Mouse (Mus musculus): ENCODE results near the gene Cma1. TPM values are rescaled to one million over a fixed set of nuclear protein-coding genes. Genes with fewer than 3 reads are reported as not detected.

Cma1 gene
- polyA plus RNA-seq, 1 experiment from 2014 or later: 5.8 TPM

DNA sequence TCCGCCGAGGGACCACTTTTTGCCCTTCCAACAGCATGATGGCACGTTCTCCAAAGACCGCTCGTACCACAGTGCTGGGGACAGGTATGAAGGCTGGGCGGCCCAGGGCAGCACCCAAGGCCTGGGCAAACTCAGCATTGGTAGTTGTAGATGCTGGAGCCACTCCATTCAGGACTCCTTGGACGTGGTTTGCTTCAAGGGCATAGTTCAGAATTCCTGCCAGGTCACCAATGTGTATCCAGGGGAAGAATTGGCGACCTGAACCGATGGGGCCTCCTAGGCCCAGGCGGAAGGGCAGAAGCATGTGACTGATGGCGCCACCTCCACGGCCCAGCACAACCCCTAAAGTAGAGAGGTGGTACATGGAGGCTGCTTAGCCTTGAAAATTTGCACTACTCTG, 46.8 kb downstream of the Cma1 start:
- DNase-seq (ENCODE audit: low spot score) (no peak), ATAC-seq (replicated peaks; ENCODE audit: low FRiP score, low read depth) (no peak)
- no peak overlapping the region for H3K4me2 ChIP-seq (ENCODE audit: low read length)
- no peak overlapping the region for H3K4me3 ChIP-seq (replicated peaks; ENCODE audit: low read depth, low read length)
- H3K9me3 ChIP-seq (replicated peaks; ENCODE audit: low read length): no peaks in the 10 kb centered on the region
- 0 out of 2 replicates have a peak, but pooled peaks cover 4% of the 10 kb centered on the region for H3K4me1 ChIP-seq (replicated peaks; ENCODE audit: insufficient read depth, low read length)
- H3K27me3 ChIP-seq (ENCODE audit: insufficient read depth, low read length): no peaks in the 10 kb centered on the region
- TF ChIP-seq CTCF (IDR thresholded peaks at IDR 0.05; ENCODE audit: low read depth): no peak
- H3K27ac ChIP-seq: no peak overlapping the region
- H3K9ac ChIP-seq (ENCODE audit: low read depth, low read length): no peak overlapping the region
- H3K36me3 ChIP-seq (ENCODE audit: insufficient read depth, low read length): peaks cover 36% of the 10 kb centered on the region
- WGBS: 93% methylated on average over 12 of the region's 12 CpGs

Other genes starting within 250 kb of the Cma1 start
- 5.9 and 7.6 TPM in 2 replicates for gene Tgm1, start 230.7 kb downstream of the Cma1 start, polyA plus RNA-seq (2015; fragmentation: Nextera tagmentation; extraction: Ambion mirVana)
- 39.9 and 43.2 TPM in 2 replicates for gene Rabggta, start 222.4 kb downstream of the Cma1 start, polyA plus RNA-seq (2015; fragmentation: Nextera tagmentation; extraction: Ambion mirVana)
- gene Dhrs1, start 199.0 kb downstream of the Cma1 start, polyA plus RNA-seq (2015; fragmentation: Nextera tagmentation; extraction: Ambion mirVana): 122 and 127 TPM in 2 replicates
- 26.2 and 26.5 TPM in 2 replicates for gene Nop9, start 199.0 kb downstream of the Cma1 start, polyA plus RNA-seq (2015; fragmentation: Nextera tagmentation; extraction: Ambion mirVana)
- 50.0 and 51.0 TPM in 2 replicates for gene Cideb, start 186.2 kb downstream of the Cma1 start, polyA plus RNA-seq (2015; fragmentation: Nextera tagmentation; extraction: Ambion mirVana)
- 0.68 and 0.75 TPM in 2 replicates for gene Ltb4r2, start 183.2 kb downstream of the Cma1 start, polyA plus RNA-seq (2015; fragmentation: Nextera tagmentation; extraction: Ambion mirVana)
- gene Ltb4r1, start 178.7 kb downstream of the Cma1 start, polyA plus RNA-seq (2015; fragmentation: Nextera tagmentation; extraction: Ambion mirVana): 0.47 and 0.71 TPM in 2 replicates
- 10.0 and 10.6 TPM in 2 replicates for gene Adcy4, start 160.6 kb downstream of the Cma1 start, polyA plus RNA-seq (2015; fragmentation: Nextera tagmentation; extraction: Ambion mirVana)
- 20.4 and 24.7 TPM in 2 replicates for gene Ripk3, start 155.8 kb downstream of the Cma1 start, polyA plus RNA-seq (2015; fragmentation: Nextera tagmentation; extraction: Ambion mirVana)
- gene Nfatc4, start 121.5 kb downstream of the Cma1 start, polyA plus RNA-seq (2015; fragmentation: Nextera tagmentation; extraction: Ambion mirVana): 16.8 and 19.7 TPM in 2 replicates
- 8.4 and 8.9 TPM in 2 replicates for gene Nynrin, start 90.7 kb downstream of the Cma1 start, polyA plus RNA-seq (2015; fragmentation: Nextera tagmentation; extraction: Ambion mirVana)
- gene Cbln3, start 60.3 kb downstream of the Cma1 start, polyA plus RNA-seq (2015; fragmentation: Nextera tagmentation; extraction: Ambion mirVana): 0.20 and 0.28 TPM in 2 replicates
- gene Khnyn, start 59.7 kb downstream of the Cma1 start, polyA plus RNA-seq (2015; fragmentation: Nextera tagmentation; extraction: Ambion mirVana): 8.1 and 9.8 TPM in 2 replicates
- gene Sdr39u1, start 44.4 kb downstream of the Cma1 start, polyA plus RNA-seq (2015; fragmentation: Nextera tagmentation; extraction: Ambion mirVana): 85.3 and 86.0 TPM in 2 replicates
- not detected in 2 replicates for gene Cma2, start 6.3 kb upstream of the Cma1 start, polyA plus RNA-seq (2015; fragmentation: Nextera tagmentation; extraction: Ambion mirVana)
- not detected in 2 replicates for gene Mcpt1, start 73.3 kb upstream of the Cma1 start, polyA plus RNA-seq (2015; fragmentation: Nextera tagmentation; extraction: Ambion mirVana)
- gene Mcpt9, start 85.8 kb upstream of the Cma1 start, polyA plus RNA-seq (2015; fragmentation: Nextera tagmentation; extraction: Ambion mirVana): not detected in 2 replicates
- not detected in 2 replicates for gene Mcpt2, start 97.4 kb upstream of the Cma1 start, polyA plus RNA-seq (2015; fragmentation: Nextera tagmentation; extraction: Ambion mirVana)
- 0.24 TPM in 1 of 2 replicates, not detected in the other for gene Mcpt4, start 117.6 kb upstream of the Cma1 start, polyA plus RNA-seq (2015; fragmentation: Nextera tagmentation; extraction: Ambion mirVana)
- gene Mcpt8, start 140.6 kb upstream of the Cma1 start, polyA plus RNA-seq (2015; fragmentation: Nextera tagmentation; extraction: Ambion mirVana): 0.14 TPM in 1 of 2 replicates, not detected in the other
- gene Ctsg, start 157.9 kb upstream of the Cma1 start, polyA plus RNA-seq (2015; fragmentation: Nextera tagmentation; extraction: Ambion mirVana): not detected in 2 replicates
- not detected in 2 replicates for gene Gzme, start 175.9 kb upstream of the Cma1 start, polyA plus RNA-seq (2015; fragmentation: Nextera tagmentation; extraction: Ambion mirVana)
- not detected in 2 replicates for gene Gzmd, start 187.9 kb upstream of the Cma1 start, polyA plus RNA-seq (2015; fragmentation: Nextera tagmentation; extraction: Ambion mirVana)
- gene Gzmg, start 214.9 kb upstream of the Cma1 start, polyA plus RNA-seq (2015; fragmentation: Nextera tagmentation; extraction: Ambion mirVana): not detected in 2 replicates
- gene Gzmn, start 229.9 kb upstream of the Cma1 start, polyA plus RNA-seq (2015; fragmentation: Nextera tagmentation; extraction: Ambion mirVana): not detected in 2 replicates

Measured in kidney, postnatal 0 days (tissue).